Mouse (Mus musculus): ENCODE measurements around the gene Sox12.

GRCm38 (mm10) chr2:152372104-152372503 is 25.8 kb downstream of the Sox12 start:
- no peak for TF ChIP-seq CTCF (IDR thresholded peaks at IDR 0.05; ENCODE audit: insufficient read depth, low read length)
- no peak for TF ChIP-seq POLR2A (IDR thresholded peaks at IDR 0.05; ENCODE audit: borderline replicate concordance, extremely low read depth, low read depth, low read length)

All from lung, adult 2 months (tissue).